Mouse (Mus musculus) MEL (cell line): ENCODE measurements around the gene Trnau1ap. TPM values are rescaled to one million over a fixed set of nuclear protein-coding genes. Genes with fewer than 3 reads are reported as not detected.
"Not testable (repeated sequence)": the region's sequence is repeated elsewhere in the genome, so short reads cannot be mapped to it uniquely, and the experiment has no call there.

ENCODE experiments used
- DNase-seq: peaks from one replicate; pipeline ENCODE4 v3.0.0; 2011; ENCODE audit warnings: low read depth, low spot score
- H3K27ac ChIP-seq: 2 replicates; pipeline ENCODE4 v1.5.1; 2012; ENCODE audit warnings: low read depth, mild to moderate bottlenecking, control low read depth, low read length, moderate library complexity; ENCODE audit not compliant: control insufficient read depth
- H3K27me3 ChIP-seq, 2 experiments: fragments of 150-350 bp in 1 of 2; sonication (generic) in 1 of 2; 2 replicates each; pipeline ENCODE4 v1.6.1; 2012; ENCODE audit warnings: low read length in 2 of 2, mild to moderate bottlenecking in 2 of 2, improper control_type of control experiment in 1 of 2, moderate library complexity in 1 of 2; ENCODE audit not compliant: insufficient read depth in 2 of 2, control insufficient read depth in 1 of 2
- H3K36me3 ChIP-seq, 2 experiments: 2 replicates each; pipeline ENCODE4 v1.6.1; 2012 to 2014; ENCODE audit warnings: low read length in 2 of 2, improper control_type of control experiment in 1 of 2, inconsistent platforms in 1 of 2, mild to moderate bottlenecking in 1 of 2; ENCODE audit not compliant: insufficient read depth in 2 of 2, control insufficient read depth in 1 of 2
- H3K4me1 ChIP-seq, 2 experiments: fragments of 150-350 bp in 1 of 2; sonication (generic) in 1 of 2; 2 replicates each; pipeline ENCODE4 v1.6.1; 2012; ENCODE audit warnings: low read length in 2 of 2, improper control_type of control experiment in 1 of 2, mild to moderate bottlenecking in 1 of 2; ENCODE audit not compliant: insufficient read depth in 2 of 2, control insufficient read depth in 1 of 2
- H3K4me3 ChIP-seq, 2 experiments: fragments of 150-350 bp in 1 of 2; sonication (generic) in 1 of 2; 2 replicates each; pipeline ENCODE4 v1.5.1; 2012; ENCODE audit warnings: low read depth in 2 of 2, low read length in 2 of 2, mild to moderate bottlenecking in 2 of 2, moderate library complexity in 2 of 2, control low read depth in 1 of 2, improper control_type of control experiment in 1 of 2; ENCODE audit not compliant: control insufficient read depth in 1 of 2, insufficient read depth in 1 of 2
- H3K79me2 ChIP-seq: 2 replicates; pipeline ENCODE4 v1.6.1; 2012; ENCODE audit warnings: mild to moderate bottlenecking, low read length, moderate library complexity; ENCODE audit not compliant: control insufficient read depth, poor library complexity, insufficient read depth
- H3K9ac ChIP-seq: 2 replicates; pipeline ENCODE4 v1.6.1; 2012; ENCODE audit warnings: low read depth, mild to moderate bottlenecking, control low read depth, low read length, moderate library complexity; ENCODE audit not compliant: control insufficient read depth, poor library complexity, severe bottlenecking
- H3K9me3 ChIP-seq: fragments of 150-350 bp; sonication (generic); replicated peaks from 2 replicates; pipeline ENCODE4 v1.6.1; 2012; ENCODE audit warnings: mild to moderate bottlenecking, low read length, improper control_type of control experiment, moderate library complexity; ENCODE audit not compliant: insufficient read depth
- BHLHE40 ChIP-seq: IDR thresholded peaks from 2 replicates; pipeline ENCODE4 v1.6.1; 2012; ENCODE audit warnings: low read depth, mild to moderate bottlenecking, inconsistent platforms, low read length, improper control_type of control experiment, borderline replicate concordance
- CTCF ChIP-seq, 3 experiments: IDR thresholded peaks in 2 of 3; conservative IDR thresholded peaks in 1 of 3; 2 replicates each; pipeline ENCODE4 v1.5.1; 2011 to 2012; ENCODE audit warnings: low read length in 3 of 3, low read depth in 2 of 3, mild to moderate bottlenecking in 2 of 3, improper control_type of control experiment in 1 of 3, inconsistent platforms in 1 of 3, mixed read lengths in 1 of 3, moderate library complexity in 1 of 3; ENCODE audit not compliant: control insufficient read depth in 1 of 3, insufficient read depth in 1 of 3, poor library complexity in 1 of 3, severe bottlenecking in 1 of 3
- E2F4 ChIP-seq: IDR thresholded peaks from 2 replicates; pipeline ENCODE4 v1.6.1; 2011; ENCODE audit warnings: low read depth, low read length, improper control_type of control experiment, borderline replicate concordance
- ETS1 ChIP-seq: IDR thresholded peaks from 2 replicates; pipeline ENCODE4 v1.6.1; 2012; ENCODE audit warnings: low read depth, mild to moderate bottlenecking, inconsistent platforms, low read length, improper control_type of control experiment, moderate library complexity
- GABPA ChIP-seq: IDR thresholded peaks from 2 replicates; pipeline ENCODE4 v1.6.1; 2012; ENCODE audit warnings: low read depth, mild to moderate bottlenecking, inconsistent platforms, low read length, improper control_type of control experiment, moderate library complexity
- GATA1 ChIP-seq: IDR thresholded peaks from 2 replicates; pipeline ENCODE4 v1.6.1; 2011; ENCODE audit warnings: low read depth, low read length, improper control_type of control experiment
- HCFC1 ChIP-seq: IDR thresholded peaks from 2 replicates; pipeline ENCODE4 v1.6.1; 2012; ENCODE audit warnings: low read depth, mild to moderate bottlenecking, inconsistent platforms, low read length, improper control_type of control experiment, moderate library complexity
- MXI1 ChIP-seq: IDR thresholded peaks from 2 replicates; pipeline ENCODE4 v1.6.1; 2011; ENCODE audit warnings: mild to moderate bottlenecking, low read depth, low read length, improper control_type of control experiment
- MYB ChIP-seq: IDR thresholded peaks from 2 replicates; pipeline ENCODE4 v1.6.1; 2011; ENCODE audit warnings: mild to moderate bottlenecking, low read depth, low read length, improper control_type of control experiment
- MYC ChIP-seq: IDR thresholded peaks from 2 replicates; pipeline ENCODE4 v1.6.1; 2011; ENCODE audit warnings: low read depth, mild to moderate bottlenecking, low read length, improper control_type of control experiment, moderate library complexity
- NELFE ChIP-seq: IDR thresholded peaks from 2 replicates; pipeline ENCODE4 v1.6.1; 2011; ENCODE audit warnings: low read depth, low read length, improper control_type of control experiment
- POLR2AphosphoS5 ChIP-seq: IDR thresholded peaks from 2 replicates; pipeline ENCODE4 v1.6.1; 2012; ENCODE audit warnings: low read depth, borderline replicate concordance, mild to moderate bottlenecking, inconsistent platforms, low read length, moderate library complexity, mixed read lengths
- RCOR1 ChIP-seq: IDR thresholded peaks from 2 replicates; pipeline ENCODE4 v1.6.1; 2012; ENCODE audit warnings: low read depth, mild to moderate bottlenecking, inconsistent platforms, low read length, improper control_type of control experiment
- TBP ChIP-seq: IDR thresholded peaks from 2 replicates; pipeline ENCODE4 v1.8.0; 2011; ENCODE audit warnings: low read depth, low read length, improper control_type of control experiment
- TCF12 ChIP-seq: IDR thresholded peaks from 2 replicates; pipeline ENCODE4 v1.6.1; 2014; ENCODE audit warnings: low read depth, mild to moderate bottlenecking, inconsistent platforms, low read length, improper control_type of control experiment, moderate library complexity
- USF1 ChIP-seq: IDR thresholded peaks from 2 replicates; pipeline ENCODE4 v1.6.1; 2014; ENCODE audit warnings: low read depth, mild to moderate bottlenecking, inconsistent platforms, low read length, improper control_type of control experiment, moderate library complexity
- ZC3H11A ChIP-seq: IDR thresholded peaks from 2 replicates; pipeline ENCODE4 v1.6.1; 2012; ENCODE audit warnings: low read depth, mild to moderate bottlenecking, inconsistent platforms, low read length, improper control_type of control experiment
- ZKSCAN1 ChIP-seq: IDR thresholded peaks from 2 replicates; pipeline ENCODE4 v1.6.1; 2012; ENCODE audit warnings: low read depth, mild to moderate bottlenecking, inconsistent platforms, low read length, improper control_type of control experiment, moderate library complexity
- ZMIZ1 ChIP-seq: IDR thresholded peaks from 2 replicates; pipeline ENCODE4 v1.6.1; 2012; ENCODE audit warnings: low read depth, mild to moderate bottlenecking, inconsistent platforms, low read length, improper control_type of control experiment, moderate library complexity
- polyA plus RNA-seq, 2 experiments: library from polyadenylated mRNA; stranded (reverse) in 1 of 2; unstranded in 1 of 2; fragments of >175 nt in 1 of 2; fragments of >200 nt in 1 of 2; gene quantifications; 2 replicates each; pipeline versions ENCODE4 v1.2.1 to v1.2.4; 2012; ENCODE audit warnings: low replicate concordance in 2 of 2, low read depth in 1 of 2; ENCODE audit not compliant: insufficient read length in 2 of 2, insufficient read depth in 1 of 2, missing spikeins in 1 of 2
- total RNA-seq: library from RNA; depleted of rRNA; stranded (reverse); fragments of 300-350 nt; gene quantifications from 2 replicates; pipeline ENCODE4 v1.2.3, GENCODE M21; 2012

The Trnau1ap gene
- total and polyA plus RNA-seq, 3 experiments, result 102 to 117 TPM; not detected in 1

DNA sequence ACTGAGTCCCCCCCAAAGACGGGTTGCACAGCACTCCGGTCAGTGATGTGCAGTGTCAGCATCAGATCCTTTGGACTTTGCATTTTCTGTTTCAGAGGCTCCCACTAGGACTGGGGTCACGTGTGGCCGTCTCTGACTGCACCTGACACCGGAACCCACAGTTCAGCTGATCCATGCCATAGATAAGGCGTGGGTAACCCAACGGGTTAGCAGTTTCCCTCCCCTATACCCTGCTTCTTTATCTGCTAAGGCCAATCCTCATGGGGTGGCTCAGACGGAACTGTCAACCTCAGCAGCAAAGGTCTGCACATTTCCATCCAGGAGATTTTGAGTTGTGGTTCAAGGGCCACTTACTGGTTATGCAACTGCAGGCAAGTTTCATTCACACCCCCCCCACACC, 24.1 kb downstream of the Trnau1ap start (continued):
- TF ChIP-seq ZC3H11A, result no peak
- TF ChIP-seq GATA1, result peak; percentile 78
- TF ChIP-seq TCF12, result 0 out of 2 replicates have a peak, but pooled peaks have one; percentile 18
- TF ChIP-seq MXI1, result 0 out of 2 replicates have a peak, but pooled peaks have one; percentile 31
- TF ChIP-seq BHLHE40, result peak; percentile 88
- TF ChIP-seq ZMIZ1, result no peak
- TF ChIP-seq GABPA, result no peak
- TF ChIP-seq RCOR1, result no peak
- no peak for TF ChIP-seq HCFC1
- TF ChIP-seq USF1, result peak; percentile 90
- TF ChIP-seq ETS1, result peak; percentile 75
- no peak for TF ChIP-seq POLR2AphosphoS5
- TF ChIP-seq TBP, result no peak
- TF ChIP-seq NELFE, result no peak
- no peak for TF ChIP-seq MYB
- TF ChIP-seq MYC, result no peak
- TF ChIP-seq E2F4, result no peak
- TF ChIP-seq ZKSCAN1, result no peak
- TF ChIP-seq, all 39 proteins: peak for 11

DNA sequence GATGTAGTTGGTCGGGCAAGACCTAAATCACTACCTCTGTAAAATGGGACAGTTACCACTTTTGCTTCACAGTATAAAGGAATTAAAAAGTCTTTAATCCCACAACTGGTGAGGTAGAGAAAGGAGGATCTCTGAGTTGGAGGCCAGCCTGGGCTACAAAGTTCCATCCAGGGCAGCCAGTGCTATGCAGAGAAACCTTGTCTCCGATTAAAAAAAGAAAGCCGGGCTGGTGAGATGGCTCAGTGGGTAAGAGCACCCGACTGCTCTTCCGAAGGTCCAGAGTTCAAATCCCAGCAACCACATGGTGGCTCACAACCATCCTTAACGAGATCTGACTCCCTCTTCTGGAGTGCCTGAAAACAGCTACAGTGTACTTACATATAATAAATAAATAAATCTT, 25.9 kb downstream of the Trnau1ap start:
- peak; percentile 91 for TF ChIP-seq TBP
- TF ChIP-seq CTCF (IDR thresholded peaks at IDR 0.05 in 2 of 3, conservative IDR thresholded peaks at IDR 0.05 in 1 of 3; ENCODE audit: control insufficient read depth in 1 of 3, insufficient read depth in 1 of 3, low read depth in 2 of 3, low read length in 3 of 3, poor library complexity in 1 of 3, severe bottlenecking in 1 of 3), result peak in 2 of 3 experiments; percentile 6 to 11; a peak in 1 of 6 replicates
- Histone ChIP-seq H3K4me1 (peaks cover 0 to 25% of the 10 kb centered on the region in 2 experiments; a peak in 2 of 4 replicates), H3K36me3 (peaks cover 0 to 12% of the 10 kb centered on the region in 2 experiments; a peak in 2 of 4 replicates), H3K4me3 (peak overlapping the region; percentile 53 to 60), H3K27ac (peak overlapping the region; percentile 37), H3K9ac (peak overlapping the region; percentile 44)
- not testable (repeated sequence) for H3K79me2 ChIP-seq, DNase-seq, H3K27me3 ChIP-seq, H3K9me3 ChIP-seq
